Mouse (Mus musculus) heart, postnatal 14 days (tissue): ENCODE measurements at regions not wholly inside any gene's neighbourhood (a gene's known extent, or its start where the extent isn't known, plus 50 kb on each side); places are given as distances from the start of the nearest gene placed in this dataset.
A peak's percentile ranks its signal among the peaks of the same experiment; 100 is the strongest.

Source experiments
- DNase-seq, 2 experiments: peaks; one replicate each; pipeline ENCODE4 v3.0.0; 2021 to 2022
- intact Hi-C: fragments of 180-260 bp; cut with DNase I; formaldehyde crosslinking; loops from one replicate; pipeline ENCODE4 v1.15.1; 2025

DNA sequence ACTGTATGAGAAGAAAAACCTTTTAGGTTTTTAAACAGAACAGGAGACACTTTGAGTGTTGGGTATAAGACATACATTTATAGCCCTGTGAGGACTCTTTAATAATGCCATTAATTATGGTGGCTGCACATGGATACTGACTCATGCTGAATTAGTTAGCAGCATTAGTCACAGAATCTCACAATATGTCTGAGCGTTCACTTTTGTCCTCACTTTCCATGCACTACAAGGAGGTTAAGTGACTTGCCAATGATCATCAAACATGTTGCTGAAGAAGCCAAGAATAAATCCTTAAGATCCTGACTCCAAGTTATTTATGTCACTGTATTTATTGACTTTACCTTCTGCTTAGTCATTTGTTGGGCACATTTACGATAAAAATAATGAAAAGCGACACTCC, 105.6 kb upstream of the Atxn7l3b start:
- no peak for DNase-seq
- intact Hi-C loops = no loop called here

DNA sequence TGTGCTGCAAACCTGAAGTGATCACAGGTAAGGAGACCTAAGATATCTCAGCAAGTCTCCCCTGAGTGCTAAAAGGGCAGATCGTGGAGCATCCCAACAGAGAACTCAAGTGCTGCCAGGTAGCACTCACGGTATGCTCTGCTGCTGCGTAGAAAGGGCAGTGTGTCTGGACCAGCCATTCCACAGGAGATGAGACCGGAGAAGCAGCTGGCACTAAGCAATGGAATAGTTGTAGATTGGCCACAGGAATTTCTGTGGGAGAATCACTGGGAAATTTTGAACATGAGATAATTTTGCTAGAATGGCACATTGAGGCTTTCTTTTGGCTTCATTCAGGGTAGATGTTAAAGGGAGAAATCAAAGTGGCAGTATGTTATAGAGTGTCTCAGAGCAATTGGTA, 104.1 kb upstream of the Atxn7l3b start:
- no peak for DNase-seq
- intact Hi-C loops = no loop called here

DNA sequence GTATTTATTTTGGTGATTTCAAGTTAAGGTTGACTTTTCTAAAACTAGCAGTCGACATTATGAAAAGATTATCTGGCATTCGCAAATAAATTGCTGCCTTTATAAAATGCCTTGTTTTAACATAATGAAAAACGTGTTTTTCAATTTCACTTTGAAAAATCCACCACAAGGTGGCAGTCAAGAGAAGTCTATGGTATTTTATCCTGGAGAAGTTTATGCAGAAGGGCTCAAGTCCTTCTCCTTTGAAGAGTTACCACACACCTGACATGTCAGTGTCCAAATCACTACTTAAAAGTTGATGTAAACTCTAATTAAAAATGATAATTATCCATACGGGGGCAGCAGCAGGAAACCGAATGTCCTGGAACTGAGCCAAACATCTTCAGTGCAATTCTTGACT, 98.5 kb upstream of the Atxn7l3b start:
- intact Hi-C loops = no loop called here
- DNase-seq = peak in 1 of 2 experiments; percentile 7

DNA sequence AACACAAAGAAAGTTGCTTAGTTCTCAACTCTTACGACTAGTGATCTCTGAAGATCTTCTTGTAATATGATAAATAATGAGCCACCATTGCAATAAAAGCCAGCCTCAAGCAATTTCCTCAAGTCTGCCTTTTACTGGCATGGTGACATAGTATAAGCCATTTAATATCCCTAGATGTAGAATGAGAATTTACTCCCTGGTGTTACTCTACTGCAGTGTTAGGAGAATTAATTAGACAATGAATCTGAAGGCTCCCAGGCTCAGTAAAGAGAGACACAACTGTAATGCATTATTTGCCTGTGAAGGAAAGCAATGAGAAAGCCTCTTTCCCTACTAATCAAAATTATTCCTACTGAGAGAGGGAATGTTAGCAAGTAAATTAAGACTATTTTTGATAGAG, 95.8 kb upstream of the Atxn7l3b start:
- DNase-seq = no peak
- intact Hi-C loops = no loop called here

DNA sequence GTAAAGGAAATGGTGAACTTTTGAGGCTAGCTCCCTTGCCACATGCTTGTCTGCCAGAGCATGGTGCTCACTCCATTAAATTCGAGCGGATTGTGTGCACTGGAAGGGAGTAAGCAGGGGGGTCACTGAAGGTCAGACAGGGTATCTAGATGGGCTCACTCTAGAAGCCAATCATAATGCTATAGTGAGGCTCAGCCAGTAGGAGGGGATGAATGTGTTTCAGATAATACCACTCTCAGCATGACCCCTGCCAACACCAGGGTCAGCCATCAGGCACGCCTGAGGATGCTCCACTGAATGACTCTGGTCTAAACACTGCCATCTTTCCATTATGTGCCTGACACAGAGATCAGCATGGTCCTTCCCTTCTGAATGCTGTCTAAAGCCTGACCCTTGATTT, 80.3 kb upstream of the Atxn7l3b start:
- intact Hi-C loops = no loop called here
- no peak for DNase-seq

DNA sequence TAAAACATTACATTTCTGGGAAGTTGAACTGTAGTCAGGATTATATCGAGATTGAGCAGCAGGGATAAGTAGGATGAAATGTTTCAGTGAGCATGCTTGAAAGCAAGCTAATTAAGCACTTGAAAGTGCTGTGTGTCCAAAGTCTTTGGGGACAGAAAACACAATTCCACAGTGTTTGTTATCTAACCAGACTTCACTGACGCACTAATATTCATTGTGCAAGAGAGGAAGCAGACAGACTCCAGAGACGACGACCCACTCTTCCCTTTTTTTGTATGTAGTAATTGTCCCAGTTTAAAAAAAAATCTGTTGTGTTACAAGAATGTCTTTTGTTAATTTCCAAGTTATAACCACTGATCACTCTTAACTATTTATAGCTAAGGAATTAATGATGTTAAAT, 61.9 kb upstream of the Atxn7l3b start:
- DNase-seq = no peak
- intact Hi-C loops = no loop called here

DNA sequence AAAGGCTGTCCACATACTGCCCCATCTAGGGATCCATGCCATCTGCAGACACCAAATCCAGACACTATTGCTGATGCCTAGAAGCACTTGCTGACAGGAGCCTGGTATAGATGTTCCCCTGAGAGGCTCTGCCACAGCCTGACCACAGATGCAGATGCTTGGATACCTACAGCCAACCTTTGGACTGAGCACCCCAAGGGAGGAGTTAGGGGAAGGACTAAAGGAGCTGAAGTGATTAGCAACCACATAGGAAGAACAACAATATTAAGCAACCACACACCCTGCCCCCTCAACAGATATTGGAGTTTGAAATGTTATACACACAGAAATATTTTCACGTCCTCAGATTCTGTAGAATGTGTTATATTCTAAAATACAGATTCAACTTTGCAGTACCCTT, 53.9 kb upstream of the Atxn7l3b start:
- intact Hi-C loops = no loop called here
- DNase-seq = no peak
